Mouse (Mus musculus) adipocyte (in vitro differentiated cells): Measurements from ENCODE around the gene Stkld1.
"Not testable (repeated sequence)": the region's sequence is repeated elsewhere in the genome, so short reads cannot be mapped to it uniquely, and the experiment has no call there.

Experiments
- DNase-seq: peaks from one replicate; pipeline ENCODE4 v3.0.0-alpha.2; 2016; ENCODE audit warnings: low spot score

Gene Stkld1

GRCm38 (mm10) chr2:26933304-26934055, at the start of gene Stkld1, which contains the start of gene Surf4:
TSS of gene Stkld1 (plus strand) at chr2:26934047.
TSS of gene Surf4 (minus strand) at chr2:26933928.
- peak; percentile 86 for DNase-seq

GRCm38 (mm10) chr2:26885541-26885940, 48.3 kb upstream of the Stkld1 start:
- not testable (repeated sequence) for DNase-seq

- DNase-seq: not testable (repeated sequence)
Observed at GRCm38 (mm10) chr2:26886170-26886569, 47.7 kb upstream of the Stkld1 start.

GRCm38 (mm10) chr2:26895898-26896297, 37.9 kb upstream of the Stkld1 start:
- no peak for DNase-seq

GRCm38 (mm10) chr2:26900731-26901130, 33.1 kb upstream of the Stkld1 start:
- no peak for DNase-seq

- no peak for DNase-seq
Observed at GRCm38 (mm10) chr2:26901834-26902400, 31.9 kb upstream of the Stkld1 start.

GRCm38 (mm10) chr2:26902467-26903220, 31.2 kb upstream of the Stkld1 start, which contains the start of gene Surf6:
TSS of gene Surf6 (minus strand) at chr2:26902879.
- peak; percentile 94 for DNase-seq

- no peak for DNase-seq
Observed at GRCm38 (mm10) chr2:26903311-26903710, 30.5 kb upstream of the Stkld1 start.

GRCm38 (mm10) chr2:26905936-26906335, 27.9 kb upstream of the Stkld1 start:
- no peak for DNase-seq

GRCm38 (mm10) chr2:26906431-26906830, 27.4 kb upstream of the Stkld1 start:
- no peak for DNase-seq

GRCm38 (mm10) chr2:26907109-26907508, 26.7 kb upstream of the Stkld1 start:
- DNase-seq: peak; percentile 46

- no peak for DNase-seq
Observed at GRCm38 (mm10) chr2:26908710-26909386, 25.0 kb upstream of the Stkld1 start.

- DNase-seq: no peak
Observed at GRCm38 (mm10) chr2:26909387-26909784, 24.5 kb upstream of the Stkld1 start.

- DNase-seq: peak; percentile 98
Observed at GRCm38 (mm10) chr2:26910124-26910993, 23.5 kb upstream of the Stkld1 start, which contains the start of the genes Med22 and Rpl7a. TSS of gene Med22 (minus strand) at chr2:26910677. TSS of gene Rpl7a (plus strand) at chr2:26910764.

GRCm38 (mm10) chr2:26910994-26911765, 22.7 kb upstream of the Stkld1 start:
- DNase-seq: peak; percentile 59

GRCm38 (mm10) chr2:26912253-26912770, 21.5 kb upstream of the Stkld1 start:
- no peak for DNase-seq

GRCm38 (mm10) chr2:26913416-26914147, 20.3 kb upstream of the Stkld1 start:
- no peak for DNase-seq

- no peak for DNase-seq
Observed at GRCm38 (mm10) chr2:26914148-26914941, 19.5 kb upstream of the Stkld1 start.
